19 mouse cellular contexts compared by ENCODE assay signal in genomic region chr4:131417159-131417748, GRCm38 (mm10).
A peak's percentile ranks its signal among the peaks of the same experiment; 100 is the strongest.
DNase-seq lines count a peak whose midpoint lies in the region; ATAC-seq and TF ChIP-seq lines count a peak whose summit lies in the region.
"Had no signal": no experiment of that assay in that cellular context is flagged by ENCODE, and none has a peak within 500 bp of the region (broad histone marks: within the 10 kb centered on the region; RNA-seq: fewer than 3 reads in every experiment).

No protein-coding gene starts in this region.

- no peak overlapping the region for H3K27ac ChIP-seq in cerebellum, adult 2 months (ENCODE audit: insufficient read depth, low read length)
- peak overlapping the region; percentile 63 for H3K27ac ChIP-seq in layer of hippocampus, adult 2 months
- H3K27ac ChIP-seq: liver, embryonic 13.5 days; stomach, embryonic 15.5 days had no signal

- no peak overlapping the region for H3K4me3 ChIP-seq in cerebellum, adult 2 months (replicated peaks; ENCODE audit: insufficient read depth, low read depth, low read length)
- H3K4me3 ChIP-seq in layer of hippocampus, adult 2 months, result no peak overlapping the region
- H3K4me3 ChIP-seq: liver, embryonic 13.5 days; stomach, embryonic 15.5 days had no signal

- TF ChIP-seq CTCF in cerebellum, adult 2 months (IDR thresholded peaks at IDR 0.05; ENCODE audit: borderline replicate concordance, insufficient read depth, low read depth, low read length), result no peak
- TF ChIP-seq CTCF in layer of hippocampus, adult 2 months (conservative IDR thresholded peaks at IDR 0.05), result no peak
- no peak for TF ChIP-seq CTCF in brain, embryonic 14.5 days (IDR thresholded peaks at IDR 0.05; ENCODE audit: borderline replicate concordance, extremely low read depth, insufficient read depth, insufficient read length)

- peak; percentile 57; the same call in 1 of the 2 replicates for ATAC-seq in frontal cortex, adult (ENCODE audit: low TSS enrichment)
- ATAC-seq: intestine, embryonic 16.5 days had no signal

- peak; percentile 70 to 82 for DNase-seq in cerebellum, postnatal 10 days
- DNase-seq in cerebellum, adult 2 months, result no peak
- DNase-seq in frontal cortex, postnatal 10 days (ENCODE audit: low spot score in 2 of 2), result no peak
- DNase-seq in layer of hippocampus, adult 2 months (ENCODE audit: low spot score in 2 of 2), result no peak
- no peak for DNase-seq in layer of hippocampus, postnatal 36 days
- DNase-seq in brain, embryonic 14.5 days (ENCODE audit: low read depth), result peak; percentile 78
- DNase-seq: adrenal gland, postnatal 10 days; cerebellum, adult 9-11 months; gastrocnemius, postnatal 14 days; heart, adult 11 months; kidney, adult 9 months; kidney, postnatal 25 days; liver, embryonic 13.5 days; lung, adult 2 months; lung, postnatal 14 days; thymus, postnatal 36 days had no signal

- TF ChIP-seq POLR2A in cerebellum, adult 2 months (IDR thresholded peaks at IDR 0.05; ENCODE audit: borderline replicate concordance, insufficient read depth, low read length), result no peak
- TF ChIP-seq POLR2A in brain, embryonic 14.5 days (IDR thresholded peaks at IDR 0.05; ENCODE audit: borderline replicate concordance, extremely low read depth, insufficient read depth, insufficient read length, poor library complexity, severe bottlenecking), result no peak

- H3K4me1 ChIP-seq in cerebellum, adult 2 months (ENCODE audit: control insufficient read depth, insufficient read depth, low read length), result no peaks in the 10 kb centered on the region; the same call in 1 of the 2 replicates
- H3K4me1 ChIP-seq: liver, embryonic 13.5 days; stomach, embryonic 15.5 days had no signal

- WGBS in cerebellum, adult 2 months, result 44% methylated on average over 14 of the region's 14 CpGs

- H3K27me3 ChIP-seq in cerebellum, adult 2 months (ENCODE audit: control insufficient read depth, insufficient read depth, low read length), result no peaks in the 10 kb centered on the region
- H3K27me3 ChIP-seq: liver, embryonic 13.5 days; stomach, embryonic 15.5 days had no signal

Comparison
In these comparisons a context has a peak if more than half of its experiments do, and no peak if none do; other contexts are left out.
1. DNase-seq: peak in cerebellum, postnatal 10 days (2 of 2) and brain, embryonic 14.5 days (single experiment); none in cerebellum, adult 2 months (0 of 2), frontal cortex, postnatal 10 days (0 of 2), layer of hippocampus, adult 2 months (0 of 2) and layer of hippocampus, postnatal 36 days (0 of 2).